Mouse (Mus musculus): ENCODE data around the gene Angel1. TPM values are rescaled to one million over a fixed set of nuclear protein-coding genes. Genes with fewer than 3 reads are reported as not detected.
A peak's percentile ranks its signal among the peaks of the same experiment; 100 is the strongest.

Angel1 gene
- polyA plus RNA-seq, 1 experiment, result 7.3 TPM

- Histone ChIP-seq H3K4me1 (ENCODE audit: control insufficient read depth, insufficient read depth, low read length) (no peaks in the 10 kb centered on the region), H3K27me3 (replicated peaks; ENCODE audit: control insufficient read depth, insufficient read depth, low read length) (no peaks in the 10 kb centered on the region), H3K36me3 (ENCODE audit: control insufficient read depth, insufficient read depth, low read length) (no peaks in the 10 kb centered on the region), H3K27ac (ENCODE audit: insufficient read depth, low read depth, low read length) (no peak overlapping the region), H3K4me3 (ENCODE audit: insufficient read depth, low read depth, low read length) (no peak overlapping the region)
- TF ChIP-seq CTCF (conservative IDR thresholded peaks at IDR 0.05; ENCODE audit: insufficient read depth, insufficient read length, low read depth, low read length) (no peak), POLR2A (IDR thresholded peaks at IDR 0.05; ENCODE audit: low read depth, low read length) (no peak)
- DNase-seq, result no peak
- 40% methylated on average over 6 of the region's 6 CpGs for WGBS
Observed at GRCm38 (mm10) chr12:86659447-86659968, 66.8 kb downstream of the Angel1 start.

- Histone ChIP-seq H3K4me1 (ENCODE audit: control insufficient read depth, insufficient read depth, low read length) (no peaks in the 10 kb centered on the region), H3K36me3 (ENCODE audit: control insufficient read depth, insufficient read depth, low read length) (no peaks in the 10 kb centered on the region), H3K4me3 (ENCODE audit: insufficient read depth, low read depth, low read length) (no peak overlapping the region), H3K27ac (ENCODE audit: insufficient read depth, low read depth, low read length) (no peak overlapping the region), H3K27me3 (replicated peaks; ENCODE audit: control insufficient read depth, insufficient read depth, low read length) (no peaks in the 10 kb centered on the region)
- TF ChIP-seq POLR2A (IDR thresholded peaks at IDR 0.05; ENCODE audit: low read depth, low read length) (no peak), CTCF (conservative IDR thresholded peaks at IDR 0.05; ENCODE audit: insufficient read depth, insufficient read length, low read depth, low read length) (no peak)
- WGBS, result 52% methylated on average over 4 of the region's 4 CpGs
- peak; percentile 64 for DNase-seq
Observed at GRCm38 (mm10) chr12:86652570-86653041, 73.7 kb downstream of the Angel1 start.

- Histone ChIP-seq H3K36me3 (ENCODE audit: control insufficient read depth, insufficient read depth, low read length) (no peaks in the 10 kb centered on the region), H3K27me3 (replicated peaks; ENCODE audit: control insufficient read depth, insufficient read depth, low read length) (no peaks in the 10 kb centered on the region), H3K27ac (ENCODE audit: insufficient read depth, low read depth, low read length) (no peak overlapping the region), H3K4me3 (ENCODE audit: insufficient read depth, low read depth, low read length) (no peak overlapping the region), H3K4me1 (ENCODE audit: control insufficient read depth, insufficient read depth, low read length) (no peaks in the 10 kb centered on the region)
- WGBS, result 86% methylated on average over 8 of the region's 8 CpGs
- DNase-seq, result no peak
- no peak for TF ChIP-seq CTCF (conservative IDR thresholded peaks at IDR 0.05; ENCODE audit: insufficient read depth, insufficient read length, low read depth, low read length)
- no peak for TF ChIP-seq POLR2A (IDR thresholded peaks at IDR 0.05; ENCODE audit: low read depth, low read length)
Observed at GRCm38 (mm10) chr12:86651301-86651860, 74.9 kb downstream of the Angel1 start.

Other genes starting within 250 kb of the Angel1 start
- gene Vash1, start 47.8 kb downstream of the Angel1 start, polyA plus RNA-seq (2012; rRNA removed), result 1.6 and 1.9 TPM in 2 replicates
- gene Lrrc74a, start 7.9 kb upstream of the Angel1 start, polyA plus RNA-seq (2012; rRNA removed), result not detected in 2 replicates
- gene Irf2bpl, start 158.3 kb upstream of the Angel1 start, polyA plus RNA-seq (2012; rRNA removed), result 22.0 and 27.8 TPM in 2 replicates
- gene Cipc, start 220.6 kb upstream of the Angel1 start, polyA plus RNA-seq (2012; rRNA removed), result 28.8 and 34.2 TPM in 2 replicates